Mouse (Mus musculus) hindbrain, embryonic 14.5 days (tissue): ENCODE data around the gene Lsm8. TPM values are rescaled to one million over a fixed set of nuclear protein-coding genes. Genes with fewer than 3 reads are reported as not detected.
"Not testable (repeated sequence)": the region's sequence is repeated elsewhere in the genome, so short reads cannot be mapped to it uniquely, and the experiment has no call there.

Experiments used
- ATAC-seq: fragments of 200-750 bp; cut with Nextera tagmentation; 2 replicates; pipeline ENCODE4 v1.8.0; 2017; ENCODE audit warnings: moderate number of reproducible peaks, mild to moderate bottlenecking, moderate TSS enrichment, moderate library complexity; ENCODE audit not compliant: low FRiP score
- DNase-seq: peaks from one replicate; pipeline ENCODE4 v3.0.0-alpha.2; 2015; ENCODE audit warnings: low spot score
- H3K27ac ChIP-seq: fragments of 300-500 bp; sonication (generic); 2 replicates; pipeline ENCODE4 v1.5.1; 2014; ENCODE audit warnings: mild to moderate bottlenecking, moderate library complexity
- H3K27me3 ChIP-seq: fragments of 300-500 bp; sonication (generic); 2 replicates; pipeline ENCODE4 v1.6.1; 2014; ENCODE audit warnings: mild to moderate bottlenecking, low read length, mixed read lengths; ENCODE audit not compliant: control insufficient read depth, insufficient read depth
- H3K36me3 ChIP-seq: fragments of 300-500 bp; sonication (generic); replicated peaks from 2 replicates; pipeline ENCODE4 v1.6.1; 2014; ENCODE audit not compliant: control insufficient read depth, insufficient read depth
- H3K4me1 ChIP-seq: fragments of 300-500 bp; sonication (generic); replicated peaks from 2 replicates; pipeline ENCODE4 v1.6.1; 2014; ENCODE audit warnings: antibody characterized with exemption, low read length, mixed read lengths; ENCODE audit not compliant: control insufficient read depth, insufficient read depth
- H3K4me2 ChIP-seq: fragments of 300-500 bp; sonication (generic); replicated peaks from 2 replicates; pipeline ENCODE4 v1.6.1; 2014; ENCODE audit warnings: mild to moderate bottlenecking, moderate library complexity
- H3K4me3 ChIP-seq: fragments of 300-500 bp; sonication (generic); replicated peaks from 2 replicates; pipeline ENCODE4 v1.5.1; 2014; ENCODE audit warnings: mild to moderate bottlenecking, low read length
- H3K9ac ChIP-seq: fragments of 300-500 bp; sonication (generic); 2 replicates; pipeline ENCODE4 v1.6.1; 2014
- H3K9me3 ChIP-seq: fragments of 300-500 bp; sonication (generic); 2 replicates; pipeline ENCODE4 v1.6.1; 2016; ENCODE audit warnings: low read length; ENCODE audit not compliant: control insufficient read depth
- WGBS: fragments of 180-500 bp; shearing (Covaris S2); extraction: QIAGEN DNeasy Blood & Tissue Kit; methylation state at CpG from one replicate; pipeline ENCODE4 v1.1.7; 2014; 5-methylcytosine and 5-hydroxymethylcytosine counted together
- polyA plus RNA-seq: library from polyadenylated mRNA; unstranded; fragments of >200 nt; fragmentation: Nextera tagmentation; extraction: Ambion mirVana; gene quantifications from 2 replicates; pipeline ENCODE4 v1.2.1, GENCODE M21; 2014

Gene Lsm8
- polyA plus RNA-seq, result 87.9 and 95.1 TPM in 2 replicates

DNA sequence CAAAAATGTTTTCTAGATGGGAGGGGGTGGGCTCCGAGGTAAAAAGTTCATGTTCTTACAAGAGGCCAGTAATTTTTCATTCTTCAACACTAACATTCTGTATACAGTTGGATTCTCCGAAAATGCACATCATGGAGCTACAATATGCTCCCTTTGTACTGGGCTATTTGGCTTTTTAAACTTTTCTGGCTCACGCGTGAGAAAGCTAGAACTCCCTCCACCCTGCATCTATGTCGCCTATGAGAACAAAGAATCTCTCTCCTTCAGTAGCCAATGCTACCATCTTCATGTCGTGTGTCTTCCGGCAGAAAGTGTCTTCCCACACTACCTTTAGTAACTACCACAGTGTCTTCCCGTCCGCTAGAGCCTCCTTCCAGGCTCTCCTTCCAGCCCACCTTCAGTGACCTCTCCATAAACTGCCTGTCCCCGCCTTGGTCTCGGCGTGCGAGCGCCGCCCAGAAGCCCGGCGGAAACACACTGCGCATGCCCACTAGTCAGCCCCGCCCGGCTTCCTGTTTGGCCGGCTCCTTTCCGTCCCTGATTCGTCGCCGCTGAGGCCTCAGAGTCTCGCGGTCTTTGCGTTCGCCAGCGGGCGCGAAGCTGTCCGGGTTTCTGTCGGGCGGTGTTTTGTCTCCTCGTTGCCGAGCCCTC, at the start of gene Lsm8:
Lsm8 (plus strand) TSS at position 529 of the 651 bp plus-strand sequence.
- Histone ChIP-seq H3K9ac (peak within 1 kb of the TSS; percentile 97), H3K36me3 (peaks cover 19% of the 10 kb centered on the region), H3K27me3 (no peaks in the 10 kb centered on the region), H3K4me2 (peak within 1 kb of the TSS; percentile 76), H3K27ac (peak within 1 kb of the TSS; percentile 95), H3K4me1 (peaks cover 13% of the 10 kb centered on the region), H3K9me3 (no peaks in the 10 kb centered on the region), H3K4me3 (peak within 1 kb of the TSS; percentile 90)
- WGBS, result under 1% methylated on average over 37 of the region's 37 CpGs
- ATAC-seq (peak; percentile 100), DNase-seq (peak; percentile 97)

DNA sequence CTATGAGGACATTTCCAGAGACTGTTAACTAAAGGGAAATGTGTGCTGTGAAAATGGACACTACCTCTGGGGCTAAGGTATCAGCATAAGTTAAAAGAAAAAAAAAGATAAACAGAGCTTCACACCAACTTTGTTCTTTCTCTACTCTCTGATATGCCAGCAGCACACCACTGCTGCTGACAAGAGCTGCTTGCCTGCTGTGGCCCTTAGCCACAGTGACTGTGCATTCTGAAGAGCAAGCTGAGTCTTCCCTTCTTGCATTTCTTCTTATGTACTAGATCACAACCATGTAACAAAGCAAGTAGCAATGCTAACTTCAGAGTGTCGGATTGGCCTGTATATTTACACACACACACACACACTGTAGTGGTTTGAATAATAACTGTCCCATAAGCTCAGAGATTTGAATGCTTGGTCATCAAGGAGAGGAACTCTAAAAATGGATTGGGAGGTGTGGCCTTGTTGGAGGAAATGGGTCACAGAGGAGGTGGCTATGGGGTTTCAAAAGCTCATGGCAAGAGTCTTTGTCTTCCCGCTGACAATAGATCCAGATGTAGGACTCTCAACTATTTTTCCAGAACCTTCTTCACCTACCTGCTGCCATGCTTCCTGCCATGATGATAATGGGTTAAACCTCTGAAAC, 47.4 kb upstream of the Lsm8 start:
- Histone ChIP-seq H3K4me3 (no peak overlapping the region), H3K4me2 (no peak overlapping the region), H3K4me1 (no peaks in the 10 kb centered on the region), H3K9ac (no peak overlapping the region), H3K27me3 (no peaks in the 10 kb centered on the region), H3K27ac (no peak overlapping the region), H3K36me3 (no peaks in the 10 kb centered on the region), H3K9me3 (no peaks in the 10 kb centered on the region)
- no peak for DNase-seq
- no peak for ATAC-seq
- WGBS, result 96% methylated on average over 2 of the region's 2 CpGs

DNA sequence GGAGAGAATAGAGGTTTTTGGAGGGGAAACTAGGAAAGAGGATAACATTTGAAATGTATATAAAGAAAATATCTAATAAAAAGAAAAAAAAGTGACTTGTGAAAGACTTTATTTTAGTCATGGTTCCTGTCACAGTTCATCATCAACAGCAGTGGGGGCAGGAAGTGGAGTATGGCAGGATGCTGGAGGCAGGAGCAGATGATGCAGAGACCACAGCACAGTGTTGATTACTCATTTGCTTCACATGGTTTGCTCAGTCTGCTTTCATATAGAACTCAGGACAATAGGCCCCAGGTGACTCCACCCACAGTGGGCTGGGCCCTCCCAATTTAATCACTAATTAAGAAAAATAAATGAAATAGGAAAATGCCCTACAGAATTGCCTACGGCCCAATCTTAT, 35.8 kb upstream of the Lsm8 start:
- Histone ChIP-seq H3K36me3 (no peaks in the 10 kb centered on the region), H3K4me1 (no peaks in the 10 kb centered on the region), H3K4me3 (no peak overlapping the region), H3K9me3 (no peaks in the 10 kb centered on the region), H3K4me2 (no peak overlapping the region), H3K9ac (no peak overlapping the region), H3K27ac (no peak overlapping the region), H3K27me3 (no peaks in the 10 kb centered on the region)
- DNase-seq (no peak), ATAC-seq (no peak)
- 89% methylated on average over 1 of the region's 1 CpGs for WGBS

DNA sequence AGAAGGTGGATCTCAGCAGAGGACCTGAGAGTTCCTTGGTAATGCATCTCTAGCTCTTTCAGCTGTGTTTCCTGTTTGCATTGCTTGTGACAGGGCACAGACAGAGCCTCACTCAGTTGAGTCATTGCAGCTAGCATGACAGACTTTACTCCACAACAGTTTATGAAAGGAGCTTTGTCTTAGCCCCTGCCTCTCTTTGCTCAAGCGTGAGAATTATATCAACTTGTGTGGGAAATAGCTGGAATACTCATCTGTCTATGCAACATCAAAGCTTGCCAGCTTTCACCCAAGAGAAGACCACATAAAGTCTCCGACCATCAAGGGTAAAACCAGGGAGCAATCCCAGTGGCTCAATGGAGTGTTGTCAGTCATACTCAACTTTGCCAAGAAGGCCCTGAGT, 32.8 kb upstream of the Lsm8 start:
- 82% methylated on average over 2 of the region's 2 CpGs for WGBS

DNA sequence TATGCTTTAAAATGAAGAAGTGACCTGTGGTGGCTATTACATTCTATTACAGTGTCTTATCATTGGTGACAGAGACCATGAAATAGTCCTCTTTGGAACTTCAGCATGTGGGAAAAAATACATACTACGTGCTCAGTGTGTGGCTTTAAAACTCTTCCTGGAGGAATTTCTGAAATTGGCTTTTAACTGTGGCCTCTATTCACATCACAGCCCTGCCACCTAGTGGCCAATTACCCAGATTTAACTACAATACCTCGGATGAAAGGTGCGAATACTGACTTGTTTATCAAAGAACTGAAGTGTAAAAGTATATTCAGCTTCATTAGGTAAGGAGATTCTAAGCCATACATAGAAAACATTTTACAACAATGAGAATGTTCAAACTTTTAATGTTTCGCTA, 29.0 kb upstream of the Lsm8 start:
- Histone ChIP-seq H3K4me1 (no peaks in the 10 kb centered on the region), H3K36me3 (no peaks in the 10 kb centered on the region), H3K27me3 (no peaks in the 10 kb centered on the region), H3K9ac (no peak overlapping the region), H3K4me3 (no peak overlapping the region), H3K4me2 (no peak overlapping the region), H3K9me3 (no peaks in the 10 kb centered on the region), H3K27ac (no peak overlapping the region)
- WGBS, result 12% methylated on average over 4 of the region's 4 CpGs
- peak; percentile 84 for DNase-seq
- peak; percentile 37; the same call in 1 of the 2 replicates for ATAC-seq

More for the DNA sequence above, 32.8 kb upstream of the Lsm8 start:
- H3K9me3 ChIP-seq, result no peaks in the 10 kb centered on the region
- ATAC-seq, result no peak
- no peak overlapping the region for H3K4me2 ChIP-seq
- no peak overlapping the region for H3K9ac ChIP-seq
- no peaks in the 10 kb centered on the region for H3K4me1 ChIP-seq
- H3K27me3 ChIP-seq, result no peaks in the 10 kb centered on the region
- H3K4me3 ChIP-seq, result no peak overlapping the region
- no peaks in the 10 kb centered on the region for H3K36me3 ChIP-seq
- DNase-seq, result no peak
- H3K27ac ChIP-seq, result no peak overlapping the region

DNA sequence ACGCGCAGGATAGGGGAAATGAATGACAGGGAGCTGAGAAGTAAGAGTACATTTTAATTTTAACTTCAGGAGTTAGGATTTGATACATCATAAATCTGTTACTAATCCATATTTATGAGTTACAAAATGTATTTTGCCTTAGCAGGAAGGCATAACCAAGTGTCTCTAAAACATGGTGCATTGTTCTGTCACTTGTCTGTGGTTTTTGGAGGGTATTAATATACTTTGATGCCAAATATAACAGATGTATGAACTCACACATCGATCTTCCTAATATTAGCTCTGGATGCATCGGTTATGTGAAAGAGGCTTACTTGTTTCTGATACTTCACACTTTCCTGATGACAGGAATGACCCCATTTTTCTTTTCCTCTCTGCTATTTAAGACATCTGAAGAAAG, 28.1 kb upstream of the Lsm8 start:
- no peak overlapping the region for H3K27ac ChIP-seq
- H3K4me1 ChIP-seq, result no peaks in the 10 kb centered on the region
- WGBS, result 74% methylated on average over 4 of the region's 4 CpGs
- no peaks in the 10 kb centered on the region for H3K9me3 ChIP-seq
- H3K36me3 ChIP-seq, result no peaks in the 10 kb centered on the region
- no peaks in the 10 kb centered on the region for H3K27me3 ChIP-seq
- H3K4me3 ChIP-seq, result no peak overlapping the region
- H3K4me2 ChIP-seq, result no peak overlapping the region
- ATAC-seq, result no peak
- H3K9ac ChIP-seq, result no peak overlapping the region
- no peak for DNase-seq

DNA sequence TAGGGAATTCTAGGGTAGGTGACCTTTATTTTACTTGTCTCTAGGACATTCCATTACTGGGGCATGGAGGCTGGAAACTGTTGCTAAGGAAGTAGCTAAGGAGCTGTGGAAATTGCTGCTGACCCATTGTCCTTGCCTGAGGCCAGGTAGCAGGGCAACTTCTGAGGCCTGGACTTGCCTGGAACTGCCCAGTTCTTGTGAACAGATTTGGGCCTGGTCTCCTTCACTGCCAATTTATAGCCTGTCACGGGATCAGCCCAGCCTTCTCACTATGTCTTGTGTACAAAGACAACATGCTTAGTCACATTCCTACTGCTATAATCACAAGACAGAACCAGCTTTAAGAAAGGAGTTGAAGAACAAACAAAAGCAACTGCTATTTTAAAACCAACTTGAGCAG, 25.6 kb upstream of the Lsm8 start:
- DNase-seq, result no peak
- 71% methylated on average over 1 of the region's 1 CpGs for WGBS

DNA sequence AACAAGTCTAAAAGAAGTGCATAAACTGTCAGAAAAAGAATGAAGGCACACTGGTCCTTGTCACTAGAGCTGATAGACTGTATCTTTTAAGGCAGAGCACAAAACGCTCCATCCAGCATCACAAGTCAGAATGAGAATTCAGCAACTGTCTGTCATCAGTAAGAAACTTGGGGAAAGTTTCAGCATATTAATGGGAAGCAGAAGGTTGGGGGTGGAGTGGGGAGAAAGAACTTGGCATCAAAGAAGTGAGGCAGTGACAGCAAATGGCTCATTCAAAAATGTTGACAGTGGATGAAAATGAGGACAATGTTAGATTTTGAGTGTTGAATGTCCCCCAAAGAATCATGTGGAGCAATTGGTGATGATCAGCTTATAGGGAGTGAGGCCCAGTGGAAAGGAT, 15.4 kb upstream of the Lsm8 start:
- DNase-seq (no peak), ATAC-seq (no peak)
- no peaks in the 10 kb centered on the region for H3K36me3 ChIP-seq
- H3K9me3 ChIP-seq, result no peaks in the 10 kb centered on the region
- H3K4me2 ChIP-seq, result no peak overlapping the region
- 62% methylated on average over 1 of the region's 1 CpGs for WGBS
- H3K9ac ChIP-seq, result no peak overlapping the region
- H3K4me1 ChIP-seq, result no peaks in the 10 kb centered on the region
- H3K27ac ChIP-seq, result no peak overlapping the region
- H3K4me3 ChIP-seq, result no peak overlapping the region
- no peaks in the 10 kb centered on the region for H3K27me3 ChIP-seq

More for the DNA sequence above, 25.6 kb upstream of the Lsm8 start:
- H3K9me3 ChIP-seq, result no peaks in the 10 kb centered on the region
- H3K27me3 ChIP-seq, result no peaks in the 10 kb centered on the region
- H3K4me1 ChIP-seq, result no peaks in the 10 kb centered on the region
- no peaks in the 10 kb centered on the region for H3K36me3 ChIP-seq
- H3K9ac ChIP-seq, result no peak overlapping the region
- no peak overlapping the region for H3K27ac ChIP-seq
- no peak for ATAC-seq
- H3K4me2 ChIP-seq, result no peak overlapping the region
- H3K4me3 ChIP-seq, result no peak overlapping the region

DNA sequence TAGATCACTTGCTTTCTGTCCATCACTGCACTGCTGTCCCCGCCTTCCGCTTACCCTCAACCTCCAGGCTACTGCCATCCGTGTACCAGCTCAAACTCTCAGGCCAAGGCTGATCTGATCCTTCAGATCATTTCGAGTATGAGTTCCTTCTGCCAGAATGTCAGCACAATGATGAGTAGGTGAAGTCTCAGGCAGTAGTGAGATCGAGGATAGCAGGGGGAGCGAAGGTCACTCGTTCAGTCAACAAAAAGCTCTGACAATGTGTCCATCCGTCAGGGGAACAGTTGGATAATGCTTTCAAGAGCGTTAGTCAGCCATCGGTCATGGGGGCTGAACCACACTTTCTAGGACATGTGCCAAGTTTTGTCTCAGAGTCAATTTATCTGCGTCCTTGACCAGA, 3.9 kb upstream of the Lsm8 start:
- not testable (repeated sequence) for H3K36me3 ChIP-seq, H3K27me3 ChIP-seq, H3K4me3 ChIP-seq, H3K9ac ChIP-seq, H3K4me2 ChIP-seq, DNase-seq, H3K27ac ChIP-seq, ATAC-seq, H3K9me3 ChIP-seq, H3K4me1 ChIP-seq
- 87% methylated on average over 3 of the region's 11 CpGs for WGBS
